Mouse (Mus musculus) embryonic fibroblast, embryonic 13.5 days (primary cell): ENCODE data around the gene Ccdc151. TPM values are rescaled to one million over a fixed set of nuclear protein-coding genes. Genes with fewer than 3 reads are reported as not detected.

ENCODE experiments used
- H3K27ac ChIP-seq: 2 replicates; pipeline ENCODE4 v1.5.1; 2012; ENCODE audit warnings: low read length, control low read depth, inconsistent platforms; ENCODE audit not compliant: insufficient read depth
- H3K4me1 ChIP-seq: 2 replicates; pipeline ENCODE4 v1.6.1; 2011; ENCODE audit warnings: low read length; ENCODE audit not compliant: control insufficient read depth, insufficient read depth
- H3K4me3 ChIP-seq: 2 replicates; pipeline ENCODE4 v1.5.1; 2011; ENCODE audit warnings: mild to moderate bottlenecking, control low read depth, low read length; ENCODE audit not compliant: insufficient read depth
- CTCF ChIP-seq: IDR thresholded peaks from 2 replicates; pipeline ENCODE4 v1.5.1; 2011; ENCODE audit warnings: mild to moderate bottlenecking, control low read depth, low read length, moderate library complexity, borderline replicate concordance; ENCODE audit not compliant: insufficient read depth
- POLR2A ChIP-seq: IDR thresholded peaks from 2 replicates; pipeline ENCODE4 v1.6.1; 2011; ENCODE audit warnings: low read depth, mild to moderate bottlenecking, control low read depth, low read length, moderate library complexity
- polyA plus RNA-seq: library from polyadenylated mRNA; stranded (reverse); fragments of >200 nt; gene quantifications from 2 replicates; pipeline ENCODE4 v1.2.4, GENCODE M21; 2011; ENCODE audit warnings: low read depth; ENCODE audit not compliant: missing spikeins, insufficient read length

Ccdc151 gene
- polyA plus RNA-seq, 1 experiment, result not detected

- H3K4me1 ChIP-seq, result no peaks in the 10 kb centered on the region
- H3K27ac ChIP-seq, result no peak overlapping the region
- no peak for TF ChIP-seq POLR2A
- no peak for TF ChIP-seq CTCF
- H3K4me3 ChIP-seq, result no peak overlapping the region
Measured at GRCm38 (mm10) chr9:22035300-22036044, 33.0 kb upstream of the Ccdc151 start.

DNA sequence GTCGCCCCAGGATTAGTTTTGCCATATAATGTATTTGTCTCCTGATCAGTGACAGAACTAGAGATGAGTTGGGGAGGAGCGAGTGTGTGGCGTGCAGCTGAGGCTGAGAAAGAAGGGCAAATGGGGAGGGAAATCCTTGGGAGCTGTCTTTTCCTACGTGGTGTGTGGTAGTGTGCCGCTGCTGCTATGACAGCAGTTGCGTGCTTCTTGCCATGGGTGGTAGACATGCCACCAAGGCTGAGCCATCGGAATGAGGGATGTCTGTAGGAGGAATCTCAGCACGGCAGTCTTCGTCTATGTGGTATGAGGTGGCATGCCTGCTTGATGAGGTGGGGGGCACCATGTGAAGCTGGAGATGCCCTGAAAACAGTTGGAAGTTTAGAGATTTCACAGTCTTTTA lies 28.0 kb upstream of the Ccdc151 start:
- TF ChIP-seq POLR2A (no peak), CTCF (no peak)
- Histone ChIP-seq H3K4me1 (no peaks in the 10 kb centered on the region), H3K4me3 (no peak overlapping the region), H3K27ac (no peak overlapping the region)

GRCm38 (mm10) chr9:22028467-22028866 lies 26.0 kb upstream of the Ccdc151 start:
- H3K4me1 ChIP-seq, result no peaks in the 10 kb centered on the region
- TF ChIP-seq POLR2A (no peak), CTCF (no peak)
- H3K4me3 ChIP-seq, result no peak overlapping the region
- no peak overlapping the region for H3K27ac ChIP-seq

GRCm38 (mm10) chr9:22024592-22024991 lies 22.2 kb upstream of the Ccdc151 start:
- TF ChIP-seq POLR2A (no peak), CTCF (no peak)
- Histone ChIP-seq H3K4me3 (no peak overlapping the region), H3K4me1 (peaks cover 8% of the 10 kb centered on the region), H3K27ac (no peak overlapping the region)

DNA sequence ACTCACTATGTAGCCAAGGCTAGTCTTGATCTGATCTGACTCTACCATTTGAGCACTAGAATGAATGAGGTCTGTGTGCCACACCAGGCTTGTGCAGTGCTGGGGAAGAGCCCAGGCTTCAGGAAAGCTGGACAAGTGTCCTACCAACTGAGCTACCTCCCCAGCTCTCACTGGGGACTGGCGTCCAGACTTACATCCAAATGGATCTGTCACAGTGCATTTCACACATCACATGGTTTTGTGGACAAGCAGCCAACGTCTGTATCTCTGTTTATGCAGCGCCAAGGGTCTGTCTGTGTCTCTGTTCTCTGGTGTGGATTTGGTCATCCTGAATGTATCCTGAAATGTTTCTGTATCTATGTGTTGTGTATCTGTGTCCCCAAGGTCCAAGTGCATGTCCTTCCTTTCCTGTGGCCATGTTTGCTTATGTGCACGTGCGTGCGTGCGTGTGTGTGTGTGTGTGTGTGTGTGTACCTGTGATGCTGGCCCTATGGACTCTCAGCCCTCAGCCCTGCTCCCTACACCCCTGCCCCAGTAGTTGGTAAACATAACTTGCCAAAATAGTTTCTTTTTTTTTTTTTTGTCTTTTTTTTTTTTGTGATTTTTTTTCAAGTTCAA lies 14.9 kb upstream of the Ccdc151 start:
- Histone ChIP-seq H3K27ac (no peak overlapping the region), H3K4me1 (peaks cover 8% of the 10 kb centered on the region), H3K4me3 (no peak overlapping the region)
- no peak for TF ChIP-seq POLR2A
- TF ChIP-seq CTCF, result peak; percentile 4; the same call in 1 of the 2 replicates

GRCm38 (mm10) chr9:22016245-22016644 lies 13.8 kb upstream of the Ccdc151 start:
- Histone ChIP-seq H3K4me3 (no peak overlapping the region), H3K4me1 (peaks cover 8% of the 10 kb centered on the region), H3K27ac (no peak overlapping the region)
- TF ChIP-seq POLR2A (no peak), CTCF (no peak)

- TF ChIP-seq POLR2A, result no peak
- TF ChIP-seq CTCF, result no peak
- Histone ChIP-seq H3K4me1 (no peaks in the 10 kb centered on the region), H3K27ac (no peak overlapping the region), H3K4me3 (no peak overlapping the region)
Measured at GRCm38 (mm10) chr9:22012731-22013130, 10.3 kb upstream of the Ccdc151 start.

GRCm38 (mm10) chr9:22011055-22011454 lies 8.6 kb upstream of the Ccdc151 start:
- no peak overlapping the region for H3K4me3 ChIP-seq
- no peak overlapping the region for H3K27ac ChIP-seq
- TF ChIP-seq CTCF, result no peak
- no peak for TF ChIP-seq POLR2A
- H3K4me1 ChIP-seq, result no peaks in the 10 kb centered on the region

- H3K4me1 ChIP-seq, result peaks cover 3% of the 10 kb centered on the region; the same call in 1 of the 2 replicates
- no peak for TF ChIP-seq POLR2A
- no peak for TF ChIP-seq CTCF
- H3K27ac ChIP-seq, result no peak overlapping the region
- H3K4me3 ChIP-seq, result no peak overlapping the region
Measured at GRCm38 (mm10) chr9:22004546-22004945, 2.1 kb upstream of the Ccdc151 start.

- peak overlapping the region; percentile 7 for H3K27ac ChIP-seq
- TF ChIP-seq CTCF, result no peak
- TF ChIP-seq POLR2A, result no peak; the same call in 1 of the 2 replicates
Measured at GRCm38 (mm10) chr9:22003163-22003554, 725 bp upstream of the Ccdc151 start.

DNA sequence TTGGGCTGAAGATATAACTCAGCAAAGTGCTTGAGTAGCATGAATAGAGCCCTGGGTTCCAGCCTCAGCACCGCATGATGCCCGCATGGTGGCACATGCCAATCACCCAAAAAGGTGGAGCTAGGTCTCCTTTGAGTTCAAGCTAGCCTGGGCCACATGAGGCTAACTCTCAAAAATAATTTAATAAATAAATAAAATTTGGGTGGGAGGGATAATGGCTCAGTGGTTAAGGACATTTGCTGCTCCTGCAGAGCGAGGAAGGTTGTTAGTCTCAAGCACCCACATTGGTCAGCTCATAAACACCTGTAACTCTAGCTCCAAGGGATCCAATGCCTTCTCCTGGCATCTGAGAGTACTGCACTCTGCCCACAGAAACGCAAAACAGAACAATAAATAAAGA lies 801 bp downstream of the Ccdc151 start:
- no peak overlapping the region for H3K4me3 ChIP-seq
- TF ChIP-seq POLR2A, result no peak
- peaks cover 3% of the 10 kb centered on the region; the same call in 1 of the 2 replicates for H3K4me1 ChIP-seq
- no peak overlapping the region for H3K27ac ChIP-seq

More at GRCm38 (mm10) chr9:22003163-22003554, 725 bp upstream of the Ccdc151 start:
- peak overlapping the region; percentile 72 for H3K4me3 ChIP-seq
- H3K4me1 ChIP-seq, result peaks cover 3% of the 10 kb centered on the region; the same call in 1 of the 2 replicates
